Mouse (Mus musculus) intestine, embryonic 14.5 days (tissue): ENCODE measurements around the gene Acnat1. TPM values are rescaled to one million over a fixed set of nuclear protein-coding genes. Genes with fewer than 3 reads are reported as not detected.
"Not testable (repeated sequence)": the region's sequence is repeated elsewhere in the genome, so short reads cannot be mapped to it uniquely, and the experiment has no call there.

Source experiments
- ATAC-seq: fragments of 200-750 bp; cut with Nextera tagmentation; replicated peaks from 2 replicates; pipeline ENCODE4 v1.8.0; 2017; ENCODE audit warnings: low read depth, moderate number of reproducible peaks, moderate TSS enrichment, moderate library complexity; ENCODE audit not compliant: low FRiP score, low TSS enrichment
- DNase-seq: peaks from one replicate; pipeline ENCODE4 v3.0.0-alpha.2; 2018; ENCODE audit warnings: low spot score
- H3K27ac ChIP-seq: fragments of 300-500 bp; sonication (generic); 2 replicates; pipeline ENCODE4 v1.5.1; 2014; ENCODE audit warnings: low read depth, mild to moderate bottlenecking, control low read depth
- H3K27me3 ChIP-seq: fragments of 300-500 bp; sonication (generic); replicated peaks from 2 replicates; pipeline ENCODE4 v1.6.1; 2014; ENCODE audit warnings: low read length, control low read depth; ENCODE audit not compliant: control insufficient read depth, insufficient read depth
- H3K36me3 ChIP-seq: fragments of 300-500 bp; sonication (generic); 2 replicates; pipeline ENCODE4 v1.6.1; 2014; ENCODE audit warnings: low read length, control low read depth; ENCODE audit not compliant: control insufficient read depth, insufficient read depth
- H3K4me1 ChIP-seq: fragments of 300-500 bp; sonication (generic); replicated peaks from 2 replicates; pipeline ENCODE4 v1.6.1; 2014; ENCODE audit warnings: low read length, control low read depth, mixed read lengths; ENCODE audit not compliant: control insufficient read depth, insufficient read depth
- H3K4me2 ChIP-seq: fragments of 300-500 bp; sonication (generic); 2 replicates; pipeline ENCODE4 v1.6.1; 2014; ENCODE audit warnings: low read length
- H3K4me3 ChIP-seq: fragments of 300-500 bp; sonication (generic); 2 replicates; pipeline ENCODE4 v1.5.1; 2014; ENCODE audit warnings: low read depth, low read length, control low read depth, mixed read lengths
- H3K9ac ChIP-seq: fragments of 300-500 bp; sonication (generic); 2 replicates; pipeline ENCODE4 v1.6.1; 2014; ENCODE audit warnings: mild to moderate bottlenecking, low read length
- H3K9me3 ChIP-seq: fragments of 300-500 bp; sonication (generic); 2 replicates; pipeline ENCODE4 v1.6.1; 2016; ENCODE audit warnings: low read length, control low read depth; ENCODE audit not compliant: control insufficient read depth
- WGBS: fragments of 180-500 bp; shearing (Covaris S2); extraction: QIAGEN DNeasy Blood & Tissue Kit; methylation state at CpG from one replicate; pipeline ENCODE4 v1.1.7; 2014; 5-methylcytosine and 5-hydroxymethylcytosine counted together
- polyA plus RNA-seq: library from polyadenylated mRNA; unstranded; fragments of >200 nt; fragmentation: Nextera tagmentation; extraction: Ambion mirVana; gene quantifications from 2 replicates; pipeline ENCODE4 v1.2.1, GENCODE M21; 2014

Gene Acnat1
- polyA plus RNA-seq, 1 experiment from 2014 or later: 1.5 TPM

DNA sequence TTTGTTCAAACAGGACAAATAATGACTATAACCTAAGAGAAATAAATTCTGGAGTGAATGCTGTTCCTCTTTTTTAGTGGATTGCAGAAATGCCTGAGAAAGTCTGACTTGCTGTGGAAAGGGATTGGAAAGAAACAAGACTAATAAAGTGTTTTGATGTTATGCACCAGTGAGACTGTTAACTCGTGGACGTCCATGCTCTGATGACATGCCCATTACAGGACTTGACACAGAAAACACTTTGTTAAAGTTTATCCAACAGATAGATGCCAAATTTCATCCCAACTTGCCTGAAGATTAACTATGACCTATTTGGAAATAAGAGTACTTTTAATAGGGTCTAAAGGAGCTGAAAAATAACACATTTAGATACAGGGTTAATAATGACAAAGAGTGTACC, 63.6 kb downstream of the Acnat1 start:
- H3K4me1 ChIP-seq, H3K36me3 ChIP-seq, H3K9ac ChIP-seq, H3K9me3 ChIP-seq, ATAC-seq, DNase-seq, H3K27me3 ChIP-seq, H3K4me3 ChIP-seq, H3K4me2 ChIP-seq, H3K27ac ChIP-seq: not testable (repeated sequence)
- 81% methylated on average over 2 of the region's 2 CpGs for WGBS

DNA sequence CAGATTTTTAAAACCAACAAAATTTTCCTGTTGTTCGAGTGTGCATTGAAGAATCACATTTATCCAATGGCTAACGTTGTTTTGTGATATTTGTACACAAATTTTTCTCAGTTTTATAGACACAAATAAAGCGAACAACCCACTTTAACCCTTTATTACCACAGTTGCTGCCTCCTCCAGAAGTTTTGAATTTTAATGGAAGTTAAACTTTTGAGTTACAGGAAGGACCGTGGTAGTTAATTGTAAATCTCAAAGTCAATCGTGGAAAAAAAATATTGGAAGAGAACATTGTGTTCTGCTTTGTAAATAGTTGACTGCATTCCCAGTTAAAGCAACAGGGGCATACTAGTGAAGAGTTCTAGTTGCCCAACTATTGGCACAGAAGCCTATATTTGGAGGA, 65.8 kb downstream of the Acnat1 start, which contains the start of gene Acnat2:
Gene Acnat2 (minus strand): TSS at position 195 of the 400 bp plus-strand sequence.
- H3K4me2 ChIP-seq, DNase-seq, H3K27ac ChIP-seq, ATAC-seq, H3K36me3 ChIP-seq, H3K27me3 ChIP-seq, H3K9ac ChIP-seq, H3K9me3 ChIP-seq, H3K4me1 ChIP-seq, H3K4me3 ChIP-seq: not testable (repeated sequence)
- WGBS: 84% methylated on average over 5 of the region's 5 CpGs

Other genes starting within 250 kb of the Acnat1 start
- not detected in 2 replicates for gene Acnat2, start 65.8 kb downstream of the Acnat1 start, polyA plus RNA-seq
- not detected in 2 replicates for gene Baat, start 32.6 kb upstream of the Acnat1 start, polyA plus RNA-seq
- 93.7 and 96.4 TPM in 2 replicates for gene Mrpl50, start 47.2 kb upstream of the Acnat1 start, polyA plus RNA-seq
- 6.1 and 7.9 TPM in 2 replicates for gene Zfp189, start 47.3 kb upstream of the Acnat1 start, polyA plus RNA-seq
- gene Aldob, start 75.6 kb upstream of the Acnat1 start, polyA plus RNA-seq: 81.5 and 94.2 TPM in 2 replicates
- 23.6 and 23.9 TPM in 2 replicates for gene Tmem246, start 124.0 kb upstream of the Acnat1 start, polyA plus RNA-seq
- 50.7 and 53.0 TPM in 2 replicates for gene Rnf20, start 158.1 kb upstream of the Acnat1 start, polyA plus RNA-seq
- gene Ppp3r2, start 208.1 kb upstream of the Acnat1 start, polyA plus RNA-seq: 0.09 TPM in 1 of 2 replicates, not detected in the other